Mouse (Mus musculus): ENCODE data around the gene Ptprn. TPM values are rescaled to one million over a fixed set of nuclear protein-coding genes. Genes with fewer than 3 reads are reported as not detected.

The Ptprn gene
- total RNA-seq (2021) = 10 to 100 TPM; 47.9 to 50.3 TPM
- long read RNA-seq, experiment 1, transcript Ptprn-201 (23 exons, 3,554 nt) = major isoform, 13 of 64 reads
- long read RNA-seq, experiment 1, partial matches to known transcripts = 48 of 64 reads
- long read RNA-seq, experiment 1, other reads (novel, unspliced or antisense) = 3 of 64 reads
- long read RNA-seq, experiment 2, transcript Ptprn-201 (23 exons, 3,554 nt) = major isoform, 16 of 38 reads
- long read RNA-seq, experiment 2, partial matches to known transcripts = 16 of 38 reads
- long read RNA-seq, experiment 2, other reads (novel, unspliced or antisense) = 6 of 38 reads

GRCm38 (mm10) chr1:75264091-75264880 lies at the start of gene Ptprn:
TSS of gene Ptprn (minus strand) at chr1:75264502.
- no peak for DNase-seq

GRCm38 (mm10) chr1:75311694-75312093 lies 47.4 kb upstream of the Ptprn start:
- DNase-seq = no peak

- DNase-seq = no peak
Observed at GRCm38 (mm10) chr1:75304662-75305061, 40.4 kb upstream of the Ptprn start.

- DNase-seq = no peak
Observed at GRCm38 (mm10) chr1:75294294-75294693, 30.0 kb upstream of the Ptprn start.

- DNase-seq = no peak
Observed at GRCm38 (mm10) chr1:75293331-75293701, 29.0 kb upstream of the Ptprn start.

GRCm38 (mm10) chr1:75292476-75293330 lies 28.4 kb upstream of the Ptprn start:
- DNase-seq = peak; percentile 22

GRCm38 (mm10) chr1:75291321-75291720 lies 27.0 kb upstream of the Ptprn start:
- DNase-seq = no peak

- DNase-seq = peak; percentile 49
Observed at GRCm38 (mm10) chr1:75290582-75290981, 26.3 kb upstream of the Ptprn start.

GRCm38 (mm10) chr1:75289888-75290431 lies 25.7 kb upstream of the Ptprn start:
- DNase-seq = no peak

- DNase-seq = no peak
Observed at GRCm38 (mm10) chr1:75289376-75289775, 25.1 kb upstream of the Ptprn start.

GRCm38 (mm10) chr1:75284911-75285310 lies 20.6 kb upstream of the Ptprn start:
- DNase-seq = no peak

- DNase-seq = no peak
Observed at GRCm38 (mm10) chr1:75283017-75283416, 18.7 kb upstream of the Ptprn start.

- no peak for DNase-seq
Observed at GRCm38 (mm10) chr1:75278228-75278627, 13.9 kb upstream of the Ptprn start, which contains the start of gene Resp18. TSS of gene Resp18 (minus strand) at chr1:75278415.

- DNase-seq = peak; percentile 82
Observed at GRCm38 (mm10) chr1:75277195-75278188, 13.2 kb upstream of the Ptprn start.

- peak; percentile 85 for DNase-seq
Observed at GRCm38 (mm10) chr1:75262969-75263951, 1.0 kb downstream of the Ptprn start.

GRCm38 (mm10) chr1:75261278-75261677 lies 3.0 kb downstream of the Ptprn start:
- no peak for DNase-seq

GRCm38 (mm10) chr1:75255516-75256046 lies 8.7 kb downstream of the Ptprn start:
- no peak for DNase-seq

GRCm38 (mm10) chr1:75254625-75255013 lies 9.7 kb downstream of the Ptprn start:
- no peak for DNase-seq

GRCm38 (mm10) chr1:75253849-75254624 lies 10.3 kb downstream of the Ptprn start:
- peak; percentile 90 for DNase-seq

Measured in adrenal gland, postnatal 10 days (tissue).